Mouse (Mus musculus) hindbrain, embryonic 16.5 days (tissue): ENCODE data around the gene Ing1. TPM values are rescaled to one million over a fixed set of nuclear protein-coding genes. Genes with fewer than 3 reads are reported as not detected.

ENCODE experiments used
- ATAC-seq: fragments of 200-750 bp; cut with Nextera tagmentation; 2 replicates; pipeline ENCODE4 v1.8.0; 2017; ENCODE audit warnings: moderate TSS enrichment, moderate library complexity
- H3K27ac ChIP-seq: fragments of 300-500 bp; sonication (generic); 2 replicates; pipeline ENCODE4 v1.5.1; 2014; ENCODE audit warnings: low read depth, mild to moderate bottlenecking, control low read depth, low read length, moderate library complexity
- H3K27me3 ChIP-seq: fragments of 300-500 bp; sonication (generic); replicated peaks from 2 replicates; pipeline ENCODE4 v1.6.1; 2014; ENCODE audit warnings: low read length; ENCODE audit not compliant: control insufficient read depth, insufficient read depth
- H3K36me3 ChIP-seq: fragments of 300-500 bp; sonication (generic); 2 replicates; pipeline ENCODE4 v1.6.1; 2014; ENCODE audit warnings: mild to moderate bottlenecking, low read length, moderate library complexity, mixed read lengths; ENCODE audit not compliant: control insufficient read depth, insufficient read depth
- H3K4me1 ChIP-seq: fragments of 300-500 bp; sonication (generic); 2 replicates; pipeline ENCODE4 v1.6.1; 2014; ENCODE audit warnings: low read depth, low read length; ENCODE audit not compliant: control insufficient read depth, insufficient read depth
- H3K4me2 ChIP-seq: fragments of 300-500 bp; sonication (generic); 2 replicates; pipeline ENCODE4 v1.6.1; 2014; ENCODE audit warnings: mild to moderate bottlenecking, low read length, control low read depth, moderate library complexity
- H3K4me3 ChIP-seq: fragments of 300-500 bp; sonication (generic); 2 replicates; pipeline ENCODE4 v1.5.1; 2014; ENCODE audit warnings: mild to moderate bottlenecking, low read length, control low read depth, moderate library complexity
- H3K9ac ChIP-seq: fragments of 300-500 bp; sonication (generic); 2 replicates; pipeline ENCODE4 v1.6.1; 2014; ENCODE audit warnings: low read depth, mild to moderate bottlenecking, control low read depth, low read length, moderate library complexity
- H3K9me3 ChIP-seq: fragments of 300-500 bp; sonication (generic); 2 replicates; pipeline ENCODE4 v1.6.1; 2014; ENCODE audit warnings: mild to moderate bottlenecking, low read length, moderate library complexity; ENCODE audit not compliant: control insufficient read depth
- WGBS: fragments of 180-500 bp; shearing (Covaris S2); extraction: QIAGEN DNeasy Blood & Tissue Kit; methylation state at CpG from one replicate; pipeline ENCODE4 v1.1.7; 2014; 5-methylcytosine and 5-hydroxymethylcytosine counted together
- polyA plus RNA-seq: library from polyadenylated mRNA; unstranded; fragments of >200 nt; fragmentation: Nextera tagmentation; extraction: Ambion mirVana; gene quantifications from 2 replicates; pipeline ENCODE4 v1.2.1, GENCODE M21; 2015

Gene Ing1
- polyA plus RNA-seq, 1 experiment from 2014 or later: 31.3 TPM

DNA sequence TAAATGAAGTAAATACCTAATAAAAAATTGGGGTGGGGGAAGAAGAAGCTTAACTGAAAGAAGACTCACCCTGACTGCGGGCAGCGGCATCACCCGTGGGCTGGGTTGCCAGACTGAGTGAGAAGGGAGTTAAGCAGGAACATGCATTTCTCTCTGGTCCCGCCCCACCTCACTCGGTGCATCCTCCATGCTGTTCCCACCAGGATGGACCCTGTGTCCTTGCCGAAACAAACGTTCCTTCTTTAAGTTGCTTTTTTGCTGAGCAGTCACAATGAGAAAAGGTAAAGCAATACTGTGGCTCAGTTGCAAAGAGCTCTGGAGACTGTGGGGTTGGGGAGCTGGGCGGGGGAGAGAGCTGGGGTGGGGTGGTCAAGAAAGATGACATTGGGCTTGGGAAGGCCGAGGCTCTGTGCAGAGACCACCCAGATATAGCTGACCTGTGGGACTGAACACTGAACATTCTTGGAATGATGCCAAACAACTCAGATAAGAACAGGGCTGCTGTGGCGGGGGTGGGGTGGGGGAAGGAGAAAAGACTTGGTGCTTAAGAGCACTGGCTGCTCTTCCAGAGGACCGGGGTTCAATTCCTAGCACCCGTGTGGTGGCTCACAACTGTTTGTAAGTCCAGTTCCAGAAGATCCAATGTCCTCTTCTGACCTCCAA is 38.0 kb downstream of the Ing1 start:
- Histone ChIP-seq H3K4me3 (no peak overlapping the region), H3K36me3 (no peaks in the 10 kb centered on the region), H3K4me1 (no peaks in the 10 kb centered on the region), H3K27me3 (no peaks in the 10 kb centered on the region), H3K27ac (no peak overlapping the region), H3K4me2 (no peak overlapping the region), H3K9me3 (no peaks in the 10 kb centered on the region), H3K9ac (no peak overlapping the region)
- ATAC-seq: no peak
- WGBS: 74% methylated on average over 12 of the region's 12 CpGs

DNA sequence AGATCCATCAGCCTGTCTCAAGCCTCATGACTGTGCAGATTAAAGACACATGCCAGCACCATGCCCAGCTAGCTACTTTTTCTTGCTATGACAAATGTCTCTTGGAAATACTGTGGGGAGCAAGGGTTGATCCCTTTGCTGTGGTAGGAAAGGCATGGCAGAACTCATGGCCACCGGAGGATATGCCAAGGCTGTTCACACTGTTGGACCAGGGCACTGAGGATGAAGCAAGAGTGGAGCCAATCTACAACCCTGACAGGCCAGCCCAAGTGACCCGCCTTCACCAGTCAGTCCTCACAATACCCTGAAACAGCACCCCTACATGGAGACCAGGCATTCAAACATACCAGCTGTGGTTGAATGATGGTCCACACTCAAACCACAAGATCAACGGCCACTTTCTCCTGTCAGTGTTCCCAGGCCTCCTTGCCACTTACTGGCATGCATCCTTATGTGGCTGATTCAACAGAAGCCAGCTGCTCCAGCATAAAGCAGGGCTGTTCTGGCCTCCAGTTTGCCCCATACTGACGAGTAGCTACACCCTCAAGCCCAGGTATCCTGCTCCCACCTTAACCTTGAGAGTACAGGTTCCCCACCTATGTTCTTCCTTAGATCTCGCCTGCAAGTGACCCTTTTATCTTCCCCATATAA is 45.1 kb downstream of the Ing1 start:
- Histone ChIP-seq H3K27ac (no peak overlapping the region), H3K27me3 (no peaks in the 10 kb centered on the region), H3K4me2 (no peak overlapping the region), H3K9ac (no peak overlapping the region), H3K36me3 (no peaks in the 10 kb centered on the region), H3K9me3 (no peaks in the 10 kb centered on the region), H3K4me1 (no peaks in the 10 kb centered on the region), H3K4me3 (no peak overlapping the region)
- ATAC-seq: no peak
- 82% methylated on average over 5 of the region's 5 CpGs for WGBS

DNA sequence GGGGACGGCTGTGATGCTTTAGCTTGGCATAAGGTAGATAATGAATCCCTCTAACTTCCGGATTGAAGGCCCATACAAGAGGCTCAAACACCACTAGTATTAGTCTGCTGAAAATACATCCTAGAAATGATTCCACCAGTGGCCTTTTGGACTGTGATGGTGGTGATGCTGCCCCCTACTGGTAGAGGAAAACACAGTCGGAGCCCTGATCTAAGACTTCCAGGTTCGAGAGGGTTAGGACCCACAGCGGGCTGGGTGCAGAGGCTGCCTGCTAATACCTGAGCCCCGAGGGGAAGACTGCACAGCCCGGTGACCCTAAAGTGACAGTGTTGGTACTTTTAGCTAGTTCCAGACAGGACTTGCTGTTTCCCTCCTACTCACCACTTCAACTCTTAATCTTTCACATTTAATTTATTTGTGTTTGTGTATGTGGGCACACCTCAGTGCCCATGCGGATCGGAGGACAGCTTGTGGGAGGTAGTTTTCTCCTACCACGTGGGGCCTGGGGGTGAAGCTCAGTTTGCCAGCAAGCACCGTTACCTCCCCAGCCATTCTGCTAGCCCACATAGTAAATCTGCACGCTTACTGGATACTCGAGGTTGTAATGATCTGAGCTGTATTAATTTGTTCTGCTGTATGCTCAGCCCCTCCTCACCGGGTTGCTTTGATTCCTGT is 46.8 kb downstream of the Ing1 start:
- Histone ChIP-seq H3K4me1 (no peaks in the 10 kb centered on the region), H3K4me3 (no peak overlapping the region), H3K4me2 (no peak overlapping the region), H3K36me3 (no peaks in the 10 kb centered on the region), H3K27me3 (no peaks in the 10 kb centered on the region), H3K9ac (no peak overlapping the region), H3K27ac (no peak overlapping the region), H3K9me3 (no peaks in the 10 kb centered on the region)
- ATAC-seq: no peak; the same call in 1 of the 2 replicates
- 35% methylated on average over 14 of the region's 14 CpGs for WGBS

DNA sequence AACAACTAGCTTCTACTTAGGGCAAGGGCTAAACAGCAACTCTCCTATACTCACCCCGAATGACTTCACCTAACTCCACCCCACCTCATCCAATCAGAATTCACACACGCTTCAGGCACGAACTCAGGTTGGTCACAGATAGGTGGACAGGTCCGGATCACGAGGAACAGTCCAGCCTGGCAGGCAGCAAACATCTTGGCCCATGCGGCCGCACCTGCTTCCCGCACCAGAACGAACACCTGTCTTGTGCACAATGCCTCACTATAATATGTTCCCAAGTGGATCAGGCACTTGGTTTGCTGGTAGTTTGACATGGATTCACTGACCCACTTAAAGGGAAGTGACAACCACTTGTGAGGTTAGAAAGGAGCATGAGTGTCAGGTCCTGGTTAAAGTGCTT is 53.5 kb downstream of the Ing1 start:
- no peak for ATAC-seq
- Histone ChIP-seq H3K9me3 (no peaks in the 10 kb centered on the region), H3K4me1 (no peaks in the 10 kb centered on the region), H3K36me3 (peaks cover 6% of the 10 kb centered on the region), H3K9ac (no peak overlapping the region), H3K4me2 (no peak overlapping the region), H3K27ac (no peak overlapping the region), H3K4me3 (no peak overlapping the region), H3K27me3 (no peaks in the 10 kb centered on the region)
- WGBS: over 99% methylated on average over 9 of the region's 9 CpGs

Other genes starting within 250 kb of the Ing1 start
- 28.9 and 42.5 TPM in 2 replicates for gene Col4a2, start 242.8 kb upstream of the Ing1 start, polyA plus RNA-seq
- 68.6 and 105 TPM in 2 replicates for gene Col4a1, start 242.7 kb upstream of the Ing1 start, polyA plus RNA-seq
- gene Rab20, start 76.9 kb upstream of the Ing1 start, polyA plus RNA-seq: 1.5 and 1.6 TPM in 2 replicates
- 133 and 146 TPM in 2 replicates for gene Naxd, start 58.1 kb upstream of the Ing1 start, polyA plus RNA-seq
- 25.2 and 25.5 TPM in 2 replicates for gene Cars2, start 4.8 kb upstream of the Ing1 start, polyA plus RNA-seq
- 71.4 and 80.5 TPM in 2 replicates for gene Ankrd10, start 80.2 kb downstream of the Ing1 start, polyA plus RNA-seq
- gene 1700016D06Rik, start 145.5 kb downstream of the Ing1 start, polyA plus RNA-seq: 0.22 TPM in 1 of 2 replicates, not detected in the other
- 57.4 and 68.5 TPM in 2 replicates for gene Arhgef7, start 172.2 kb downstream of the Ing1 start, polyA plus RNA-seq